Mouse (Mus musculus): Measurements from ENCODE around the gene Sema3a. TPM values are rescaled to one million over a fixed set of nuclear protein-coding genes. Genes with fewer than 3 reads are reported as not detected.

Sema3a gene
- polyA plus RNA-seq, 1 experiment from 2014 or later, result 43.4 TPM

DNA sequence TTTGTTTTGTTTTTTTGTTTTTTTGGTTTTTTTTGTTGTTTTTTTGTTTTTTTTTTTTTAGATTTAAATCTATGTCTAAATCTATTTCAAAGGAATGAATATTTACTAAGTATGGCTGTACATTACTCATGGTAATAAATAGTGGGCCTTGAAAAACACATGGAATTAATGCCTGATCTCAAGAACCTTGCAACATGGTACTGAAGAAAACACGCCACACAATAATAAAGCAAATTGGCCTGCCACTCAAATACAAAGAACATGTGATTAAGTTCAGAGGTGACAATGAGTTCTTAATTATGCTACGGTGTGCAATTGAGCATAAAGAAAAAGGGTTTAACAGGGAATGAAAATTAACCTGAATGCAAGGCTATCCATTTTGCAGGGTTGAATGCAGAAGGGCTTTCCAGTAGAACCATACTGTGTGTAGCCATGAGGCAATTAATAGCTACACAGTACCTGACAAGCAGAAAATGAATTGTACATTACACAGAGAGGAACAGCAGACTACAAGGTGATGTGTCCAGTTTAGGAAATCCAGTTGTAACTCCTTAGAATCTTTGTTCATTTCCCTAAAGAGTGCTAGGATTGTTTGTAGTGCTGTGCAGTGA is 288.8 kb downstream of the Sema3a start:
- ATAC-seq (ENCODE audit: insufficient number of reproducible peaks, low FRiP score, low TSS enrichment, low read depth) (no peak), DNase-seq (ENCODE audit: low spot score) (no peak)
- Histone ChIP-seq H3K4me3 (ENCODE audit: low read depth, low read length) (no peak overlapping the region), H3K4me2 (ENCODE audit: low read depth, severe bottlenecking) (no peak overlapping the region), H3K9me3 (ENCODE audit: control insufficient read depth, low read length) (no peaks in the 10 kb centered on the region), H3K36me3 (ENCODE audit: control insufficient read depth, insufficient read depth, low read length) (no peaks in the 10 kb centered on the region), H3K27ac (replicated peaks; ENCODE audit: low read depth, low read length) (no peak overlapping the region), H3K27me3 (ENCODE audit: control insufficient read depth, insufficient read depth, low read length) (no peaks in the 10 kb centered on the region), H3K4me1 (ENCODE audit: control insufficient read depth, insufficient read depth, low read length) (no peaks in the 10 kb centered on the region), H3K9ac (ENCODE audit: low read length) (no peak overlapping the region)
- 60% methylated on average over 2 of the region's 2 CpGs for WGBS

DNA sequence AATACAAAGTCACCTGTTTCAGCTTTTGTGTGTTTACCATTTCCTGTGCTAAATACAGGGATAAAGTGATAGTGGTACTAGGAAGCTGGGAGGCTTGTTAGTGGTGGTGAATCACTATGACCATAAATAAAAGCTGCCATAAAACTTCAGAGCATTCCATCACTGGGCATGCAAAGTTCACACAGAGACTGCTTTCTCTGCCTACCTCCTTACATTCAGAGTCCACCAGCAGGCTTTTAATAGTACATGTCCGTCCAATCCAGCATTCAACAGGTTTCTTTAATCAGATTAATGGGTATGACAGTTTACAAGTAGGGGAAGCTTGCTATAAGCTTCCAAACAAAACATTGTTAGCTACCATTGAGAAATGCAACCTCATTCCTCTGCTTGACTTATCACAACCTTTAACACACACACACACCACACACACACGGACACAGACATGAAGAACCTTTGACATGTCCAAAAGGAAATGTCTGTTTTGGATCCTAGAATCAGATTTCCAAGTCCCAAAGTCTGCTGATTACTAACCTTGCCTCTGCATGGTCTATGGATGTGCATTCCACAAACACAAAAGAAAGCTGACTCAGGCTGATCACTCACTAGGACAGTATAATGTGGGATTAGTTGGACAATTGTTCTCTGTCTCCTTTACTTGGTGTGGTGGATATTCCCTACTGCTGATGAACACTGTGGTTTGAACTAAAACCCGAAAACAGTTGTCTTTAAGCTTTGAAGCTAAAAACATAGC is 291.9 kb downstream of the Sema3a start:
- no peak overlapping the region for H3K27ac ChIP-seq (replicated peaks; ENCODE audit: low read depth, low read length)
- no peak overlapping the region for H3K9ac ChIP-seq (ENCODE audit: low read length)
- no peaks in the 10 kb centered on the region for H3K36me3 ChIP-seq (ENCODE audit: control insufficient read depth, insufficient read depth, low read length)
- H3K9me3 ChIP-seq (ENCODE audit: control insufficient read depth, low read length), result no peaks in the 10 kb centered on the region
- no peak overlapping the region for H3K4me3 ChIP-seq (ENCODE audit: low read depth, low read length)
- 69% methylated on average over 3 of the region's 3 CpGs for WGBS
- no peak for DNase-seq (ENCODE audit: low spot score)
- H3K4me2 ChIP-seq (ENCODE audit: low read depth, severe bottlenecking), result no peak overlapping the region
- H3K27me3 ChIP-seq (ENCODE audit: control insufficient read depth, insufficient read depth, low read length), result no peaks in the 10 kb centered on the region
- H3K4me1 ChIP-seq (ENCODE audit: control insufficient read depth, insufficient read depth, low read length), result no peaks in the 10 kb centered on the region
- no peak for ATAC-seq (ENCODE audit: insufficient number of reproducible peaks, low FRiP score, low TSS enrichment, low read depth)

- WGBS, result 89% methylated on average over 5 of the region's 5 CpGs
- Histone ChIP-seq H3K4me3 (ENCODE audit: low read depth, low read length) (no peak overlapping the region), H3K4me2 (ENCODE audit: low read depth, severe bottlenecking) (no peak overlapping the region), H3K9me3 (ENCODE audit: control insufficient read depth, low read length) (no peaks in the 10 kb centered on the region), H3K9ac (ENCODE audit: low read length) (no peak overlapping the region), H3K36me3 (ENCODE audit: control insufficient read depth, insufficient read depth, low read length) (no peaks in the 10 kb centered on the region; the same call in 1 of the 2 replicates), H3K27ac (replicated peaks; ENCODE audit: low read depth, low read length) (no peak overlapping the region), H3K27me3 (ENCODE audit: control insufficient read depth, insufficient read depth, low read length) (no peaks in the 10 kb centered on the region), H3K4me1 (ENCODE audit: control insufficient read depth, insufficient read depth, low read length) (no peaks in the 10 kb centered on the region)
- DNase-seq (ENCODE audit: low spot score) (no peak), ATAC-seq (ENCODE audit: insufficient number of reproducible peaks, low FRiP score, low TSS enrichment, low read depth) (no peak)
Observed at GRCm38 (mm10) chr5:13421276-13421925, 296.2 kb downstream of the Sema3a start.

DNA sequence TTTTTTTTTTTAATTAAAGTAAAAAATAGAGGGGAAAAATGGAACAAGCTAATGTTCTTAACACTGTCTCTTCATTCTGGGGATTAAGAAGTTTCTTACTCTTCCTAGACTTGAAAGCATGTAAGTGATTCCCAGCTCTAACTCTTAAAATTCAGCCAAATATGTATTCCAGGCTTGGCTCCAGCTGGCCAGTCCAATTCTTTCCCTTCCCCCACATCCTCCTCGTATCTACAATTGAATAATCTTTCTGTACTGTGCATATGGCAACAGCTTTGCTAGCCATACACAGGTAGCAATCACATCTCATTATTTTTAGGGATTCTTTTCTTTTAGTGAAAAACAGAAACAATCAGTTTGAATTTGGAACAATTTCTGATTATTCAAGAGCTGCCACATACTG is 303.5 kb downstream of the Sema3a start:
- DNase-seq (ENCODE audit: low spot score) (no peak), ATAC-seq (ENCODE audit: insufficient number of reproducible peaks, low FRiP score, low TSS enrichment, low read depth) (no peak)
- no peak overlapping the region for H3K27ac ChIP-seq (replicated peaks; ENCODE audit: low read depth, low read length)
- 56% methylated on average over 1 of the region's 1 CpGs for WGBS
- no peak overlapping the region for H3K4me2 ChIP-seq (ENCODE audit: low read depth, severe bottlenecking)
- no peak overlapping the region for H3K9ac ChIP-seq (ENCODE audit: low read length)
- no peaks in the 10 kb centered on the region for H3K9me3 ChIP-seq (ENCODE audit: control insufficient read depth, low read length)
- H3K27me3 ChIP-seq (ENCODE audit: control insufficient read depth, insufficient read depth, low read length), result no peaks in the 10 kb centered on the region
- H3K36me3 ChIP-seq (ENCODE audit: control insufficient read depth, insufficient read depth, low read length), result no peaks in the 10 kb centered on the region; the same call in 1 of the 2 replicates
- H3K4me1 ChIP-seq (ENCODE audit: control insufficient read depth, insufficient read depth, low read length), result no peaks in the 10 kb centered on the region
- H3K4me3 ChIP-seq (ENCODE audit: low read depth, low read length), result no peak overlapping the region

DNA sequence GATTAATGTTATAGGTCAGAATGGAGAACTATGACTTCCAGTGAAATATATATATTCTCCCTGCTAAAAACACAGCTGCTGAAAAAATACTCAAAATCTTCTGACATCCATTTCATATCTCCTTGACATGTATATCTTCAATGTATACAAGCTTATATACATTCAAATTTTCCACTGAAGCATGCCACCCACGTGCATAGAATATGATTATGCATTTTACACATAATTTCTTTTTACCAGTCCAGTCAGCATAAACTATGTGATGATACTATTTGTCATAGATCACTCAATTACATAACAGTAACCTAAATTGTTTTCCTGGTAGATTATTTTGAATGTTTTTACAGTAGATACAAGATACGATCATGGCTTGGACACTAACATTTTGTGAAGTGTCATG is 306.6 kb downstream of the Sema3a start:
- 91% methylated on average over 2 of the region's 2 CpGs for WGBS
- ATAC-seq (ENCODE audit: insufficient number of reproducible peaks, low FRiP score, low TSS enrichment, low read depth), result no peak
- Histone ChIP-seq H3K9me3 (ENCODE audit: control insufficient read depth, low read length) (no peaks in the 10 kb centered on the region), H3K27me3 (ENCODE audit: control insufficient read depth, insufficient read depth, low read length) (no peaks in the 10 kb centered on the region), H3K27ac (replicated peaks; ENCODE audit: low read depth, low read length) (no peak overlapping the region), H3K9ac (ENCODE audit: low read length) (no peak overlapping the region), H3K4me3 (ENCODE audit: low read depth, low read length) (no peak overlapping the region), H3K4me2 (ENCODE audit: low read depth, severe bottlenecking) (no peak overlapping the region), H3K4me1 (ENCODE audit: control insufficient read depth, insufficient read depth, low read length) (no peaks in the 10 kb centered on the region), H3K36me3 (ENCODE audit: control insufficient read depth, insufficient read depth, low read length) (no peaks in the 10 kb centered on the region)
- no peak for DNase-seq (ENCODE audit: low spot score)

DNA sequence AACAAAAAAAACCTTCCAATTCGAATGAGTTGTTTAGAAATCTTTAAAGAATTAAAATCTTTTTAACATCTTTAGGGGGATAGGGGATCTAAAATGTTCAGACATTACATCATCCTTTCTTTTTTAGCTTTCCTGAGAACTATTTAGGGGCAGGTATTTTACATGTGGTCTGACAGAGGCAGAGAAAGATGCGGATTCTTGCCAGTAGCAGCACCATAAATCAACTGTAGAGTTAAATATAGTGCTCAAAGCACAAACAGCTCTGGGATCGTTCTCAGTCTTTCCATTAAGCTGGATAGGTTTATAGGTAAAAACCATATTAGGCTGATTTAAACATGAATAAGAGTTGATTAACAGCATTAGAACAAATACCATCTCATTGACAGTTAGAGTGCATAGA is 307.4 kb downstream of the Sema3a start:
- no peak for DNase-seq (ENCODE audit: low spot score)

DNA sequence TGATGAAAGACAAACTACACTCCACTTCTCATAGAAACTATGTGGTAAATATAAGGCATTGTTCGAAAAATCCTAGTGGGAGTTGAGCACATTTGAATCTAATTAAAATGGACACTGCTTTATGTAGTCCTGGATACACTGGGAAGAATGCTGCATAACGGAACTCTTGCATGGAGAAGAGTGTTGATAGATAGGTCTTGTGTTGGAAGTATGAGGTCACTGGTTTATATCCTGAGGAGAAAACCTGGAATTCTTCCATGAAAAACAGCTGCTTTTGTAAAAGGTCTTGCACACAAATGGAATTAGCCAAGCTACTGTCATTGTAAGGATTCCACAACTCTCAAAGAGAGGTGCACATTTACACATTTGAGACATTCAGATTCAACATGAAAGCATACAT is 308.1 kb downstream of the Sema3a start:
- H3K9me3 ChIP-seq (ENCODE audit: control insufficient read depth, low read length), result no peaks in the 10 kb centered on the region
- ATAC-seq (ENCODE audit: insufficient number of reproducible peaks, low FRiP score, low TSS enrichment, low read depth) (no peak), DNase-seq (ENCODE audit: low spot score) (no peak)
- no peak overlapping the region for H3K9ac ChIP-seq (ENCODE audit: low read length)
- no peaks in the 10 kb centered on the region for H3K27me3 ChIP-seq (ENCODE audit: control insufficient read depth, insufficient read depth, low read length)
- 71% methylated on average over 2 of the region's 2 CpGs for WGBS
- no peak overlapping the region for H3K4me3 ChIP-seq (ENCODE audit: low read depth, low read length)
- H3K27ac ChIP-seq (replicated peaks; ENCODE audit: low read depth, low read length), result no peak overlapping the region
- H3K4me1 ChIP-seq (ENCODE audit: control insufficient read depth, insufficient read depth, low read length), result no peaks in the 10 kb centered on the region
- no peaks in the 10 kb centered on the region for H3K36me3 ChIP-seq (ENCODE audit: control insufficient read depth, insufficient read depth, low read length)
- H3K4me2 ChIP-seq (ENCODE audit: low read depth, severe bottlenecking), result no peak overlapping the region

More for the DNA sequence above, 307.4 kb downstream of the Sema3a start:
- Histone ChIP-seq H3K4me3 (ENCODE audit: low read depth, low read length) (no peak overlapping the region), H3K36me3 (ENCODE audit: control insufficient read depth, insufficient read depth, low read length) (no peaks in the 10 kb centered on the region), H3K27ac (replicated peaks; ENCODE audit: low read depth, low read length) (no peak overlapping the region), H3K4me1 (ENCODE audit: control insufficient read depth, insufficient read depth, low read length) (no peaks in the 10 kb centered on the region), H3K27me3 (ENCODE audit: control insufficient read depth, insufficient read depth, low read length) (no peaks in the 10 kb centered on the region), H3K9me3 (ENCODE audit: control insufficient read depth, low read length) (no peaks in the 10 kb centered on the region), H3K9ac (ENCODE audit: low read length) (no peak overlapping the region), H3K4me2 (ENCODE audit: low read depth, severe bottlenecking) (no peak overlapping the region)
- 43% methylated on average over 3 of the region's 3 CpGs for WGBS
- no peak for ATAC-seq (ENCODE audit: insufficient number of reproducible peaks, low FRiP score, low TSS enrichment, low read depth)

DNA sequence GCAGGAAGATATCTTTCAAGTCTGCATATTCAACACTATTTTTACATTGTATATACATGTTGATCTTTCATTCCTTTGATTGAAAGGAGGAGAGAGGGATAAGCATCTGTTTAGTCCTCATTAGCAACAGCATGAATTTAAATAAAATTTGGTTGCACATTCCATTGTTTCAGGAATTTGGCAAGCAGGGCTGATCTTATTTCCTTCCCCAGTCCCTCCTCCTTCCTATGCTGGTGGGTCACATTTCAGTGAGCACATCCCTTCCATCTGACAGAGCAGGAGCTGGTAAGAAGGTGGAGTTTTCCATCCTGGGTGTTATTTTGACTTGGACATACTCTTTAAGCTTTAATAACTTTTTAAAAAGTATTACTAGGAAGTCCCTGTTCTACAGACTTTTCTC is 315.9 kb downstream of the Sema3a start:
- Histone ChIP-seq H3K9me3 (ENCODE audit: control insufficient read depth, low read length) (no peaks in the 10 kb centered on the region), H3K27me3 (ENCODE audit: control insufficient read depth, insufficient read depth, low read length) (no peaks in the 10 kb centered on the region), H3K4me2 (ENCODE audit: low read depth, severe bottlenecking) (no peak overlapping the region), H3K4me3 (ENCODE audit: low read depth, low read length) (no peak overlapping the region), H3K27ac (replicated peaks; ENCODE audit: low read depth, low read length) (no peak overlapping the region), H3K4me1 (ENCODE audit: control insufficient read depth, insufficient read depth, low read length) (no peaks in the 10 kb centered on the region), H3K36me3 (ENCODE audit: control insufficient read depth, insufficient read depth, low read length) (no peaks in the 10 kb centered on the region), H3K9ac (ENCODE audit: low read length) (no peak overlapping the region)
- ATAC-seq (ENCODE audit: insufficient number of reproducible peaks, low FRiP score, low TSS enrichment, low read depth) (no peak), DNase-seq (ENCODE audit: low spot score) (no peak)

Data from limb, embryonic 11.5 days (tissue).